Mouse (Mus musculus): ENCODE results near the gene Tnfrsf13c. TPM values are rescaled to one million over a fixed set of nuclear protein-coding genes. Genes with fewer than 3 reads are reported as not detected.
"Not testable (repeated sequence)": the region's sequence is repeated elsewhere in the genome, so short reads cannot be mapped to it uniquely, and the experiment has no call there.

Gene Tnfrsf13c
- polyA plus RNA-seq, 1 experiment: not detected

- H3K4me3 ChIP-seq (replicated peaks): no peak overlapping the region
- no peak for TF ChIP-seq GATA1 (IDR thresholded peaks at IDR 0.05; ENCODE audit: borderline replicate concordance, low read length)
- TF ChIP-seq FLI1 (IDR thresholded peaks at IDR 0.05; ENCODE audit: low read length): no peak
- peaks cover 24% of the 10 kb centered on the region for H3K27me3 ChIP-seq (replicated peaks)
- H3K36me3 ChIP-seq (replicated peaks; ENCODE audit: low read length): no peaks in the 10 kb centered on the region
- H3K4me1 ChIP-seq: no peaks in the 10 kb centered on the region
- peaks cover 11% of the 10 kb centered on the region for H3K9me3 ChIP-seq
Measured at GRCm38 (mm10) chr15:82251579-82251978, 27.4 kb upstream of the Tnfrsf13c start.

GRCm38 (mm10) chr15:82247131-82247776 lies 23.1 kb upstream of the Tnfrsf13c start:
- H3K27me3 ChIP-seq (replicated peaks): peaks cover 3% of the 10 kb centered on the region
- no peak overlapping the region for H3K4me3 ChIP-seq (replicated peaks)
- no peaks in the 10 kb centered on the region for H3K36me3 ChIP-seq (replicated peaks; ENCODE audit: low read length)
- peaks cover 11% of the 10 kb centered on the region for H3K4me1 ChIP-seq
- H3K9me3 ChIP-seq: peaks cover 7% of the 10 kb centered on the region
- TF ChIP-seq FLI1 (IDR thresholded peaks at IDR 0.05; ENCODE audit: low read length): no peak
- no peak for TF ChIP-seq GATA1 (IDR thresholded peaks at IDR 0.05; ENCODE audit: borderline replicate concordance, low read length)

GRCm38 (mm10) chr15:82244805-82245161 lies 20.6 kb upstream of the Tnfrsf13c start:
- H3K36me3 ChIP-seq (replicated peaks; ENCODE audit: low read length); H3K27me3 ChIP-seq (replicated peaks); H3K9me3 ChIP-seq: not testable (repeated sequence)
- H3K4me3 ChIP-seq (replicated peaks): peak overlapping the region; percentile 99
- H3K4me1 ChIP-seq: peaks cover 11% of the 10 kb centered on the region

GRCm38 (mm10) chr15:82244115-82244804 lies 20.1 kb upstream of the Tnfrsf13c start, which contains the start of gene Cenpm:
Gene Cenpm, minus strand, starts transcription at chr15:82244748.
- Histone ChIP-seq H3K36me3 (replicated peaks; ENCODE audit: low read length) (peaks cover 6% of the 10 kb centered on the region), H3K4me1 (peaks cover 11% of the 10 kb centered on the region), H3K4me3 (replicated peaks) (peak within 1 kb of the TSS; percentile 99), H3K27me3 (replicated peaks) (peaks cover 3% of the 10 kb centered on the region), H3K9me3 (no peaks in the 10 kb centered on the region)
- TF ChIP-seq FLI1 (IDR thresholded peaks at IDR 0.05; ENCODE audit: low read length) (no peak), GATA1 (IDR thresholded peaks at IDR 0.05; ENCODE audit: borderline replicate concordance, low read length) (no peak)

- TF ChIP-seq GATA1 (IDR thresholded peaks at IDR 0.05; ENCODE audit: borderline replicate concordance, low read length): no peak
- TF ChIP-seq FLI1 (IDR thresholded peaks at IDR 0.05; ENCODE audit: low read length): no peak
- Histone ChIP-seq H3K4me3 (replicated peaks) (peak overlapping the region; percentile 99), H3K27me3 (replicated peaks) (peaks cover 2% of the 10 kb centered on the region), H3K9me3 (no peaks in the 10 kb centered on the region), H3K4me1 (peaks cover 11% of the 10 kb centered on the region), H3K36me3 (replicated peaks; ENCODE audit: low read length) (peaks cover 11% of the 10 kb centered on the region)
Measured at GRCm38 (mm10) chr15:82243742-82244114, 19.6 kb upstream of the Tnfrsf13c start.

GRCm38 (mm10) chr15:82243311-82243710 lies 19.1 kb upstream of the Tnfrsf13c start:
- no peaks in the 10 kb centered on the region for H3K27me3 ChIP-seq (replicated peaks)
- H3K9me3 ChIP-seq: no peaks in the 10 kb centered on the region
- peaks cover 15% of the 10 kb centered on the region for H3K36me3 ChIP-seq (replicated peaks; ENCODE audit: low read length)
- peak overlapping the region; percentile 99 for H3K4me3 ChIP-seq (replicated peaks)
- peaks cover 11% of the 10 kb centered on the region for H3K4me1 ChIP-seq
- TF ChIP-seq GATA1 (IDR thresholded peaks at IDR 0.05; ENCODE audit: borderline replicate concordance, low read length): no peak
- TF ChIP-seq FLI1 (IDR thresholded peaks at IDR 0.05; ENCODE audit: low read length): no peak

GRCm38 (mm10) chr15:82236565-82236964 lies 12.4 kb upstream of the Tnfrsf13c start:
- no peak for TF ChIP-seq FLI1 (IDR thresholded peaks at IDR 0.05; ENCODE audit: low read length)
- TF ChIP-seq GATA1 (IDR thresholded peaks at IDR 0.05; ENCODE audit: borderline replicate concordance, low read length): no peak
- Histone ChIP-seq H3K27me3 (replicated peaks) (peaks cover 8% of the 10 kb centered on the region), H3K4me3 (replicated peaks) (no peak overlapping the region), H3K9me3 (no peaks in the 10 kb centered on the region), H3K36me3 (replicated peaks; ENCODE audit: low read length) (peaks cover 36% of the 10 kb centered on the region), H3K4me1 (peaks cover 31% of the 10 kb centered on the region)

- peaks cover 30% of the 10 kb centered on the region for H3K36me3 ChIP-seq (replicated peaks; ENCODE audit: low read length)
Measured at GRCm38 (mm10) chr15:82235661-82236060, 11.5 kb upstream of the Tnfrsf13c start.

GRCm38 (mm10) chr15:82232651-82233050 lies 8.5 kb upstream of the Tnfrsf13c start:
- Histone ChIP-seq H3K27me3 (replicated peaks) (peaks cover 27% of the 10 kb centered on the region), H3K36me3 (replicated peaks; ENCODE audit: low read length) (peaks cover 16% of the 10 kb centered on the region), H3K4me1 (peaks cover 34% of the 10 kb centered on the region), H3K4me3 (replicated peaks) (no peak overlapping the region), H3K9me3 (no peaks in the 10 kb centered on the region)
- no peak for TF ChIP-seq FLI1 (IDR thresholded peaks at IDR 0.05; ENCODE audit: low read length)
- TF ChIP-seq GATA1 (IDR thresholded peaks at IDR 0.05; ENCODE audit: borderline replicate concordance, low read length): no peak

More at GRCm38 (mm10) chr15:82235661-82236060, 11.5 kb upstream of the Tnfrsf13c start:
- Histone ChIP-seq H3K9me3 (no peaks in the 10 kb centered on the region), H3K27me3 (replicated peaks) (peaks cover 14% of the 10 kb centered on the region), H3K4me3 (replicated peaks) (peak overlapping the region; percentile 53), H3K4me1 (peaks cover 31% of the 10 kb centered on the region)
- no peak for TF ChIP-seq FLI1 (IDR thresholded peaks at IDR 0.05; ENCODE audit: low read length)
- TF ChIP-seq GATA1 (IDR thresholded peaks at IDR 0.05; ENCODE audit: borderline replicate concordance, low read length): no peak

- TF ChIP-seq GATA1 (IDR thresholded peaks at IDR 0.05; ENCODE audit: borderline replicate concordance, low read length) (no peak), FLI1 (IDR thresholded peaks at IDR 0.05; ENCODE audit: low read length) (no peak)
- H3K27me3 ChIP-seq (replicated peaks): peaks cover 30% of the 10 kb centered on the region
- H3K4me1 ChIP-seq: peaks cover 34% of the 10 kb centered on the region
- peaks cover 16% of the 10 kb centered on the region for H3K36me3 ChIP-seq (replicated peaks; ENCODE audit: low read length)
- H3K4me3 ChIP-seq (replicated peaks): no peak overlapping the region
- no peaks in the 10 kb centered on the region for H3K9me3 ChIP-seq
Measured at GRCm38 (mm10) chr15:82231591-82232378, 7.6 kb upstream of the Tnfrsf13c start.

All from megakaryocyte, embryonic 14.5 days (primary cell).